Mouse (Mus musculus): ENCODE results near the gene Slc5a2. TPM values are rescaled to one million over a fixed set of nuclear protein-coding genes. Genes with fewer than 3 reads are reported as not detected.

Gene Slc5a2
- polyA plus RNA-seq, 1 experiment from 2014 or later, result 2.1 TPM

DNA sequence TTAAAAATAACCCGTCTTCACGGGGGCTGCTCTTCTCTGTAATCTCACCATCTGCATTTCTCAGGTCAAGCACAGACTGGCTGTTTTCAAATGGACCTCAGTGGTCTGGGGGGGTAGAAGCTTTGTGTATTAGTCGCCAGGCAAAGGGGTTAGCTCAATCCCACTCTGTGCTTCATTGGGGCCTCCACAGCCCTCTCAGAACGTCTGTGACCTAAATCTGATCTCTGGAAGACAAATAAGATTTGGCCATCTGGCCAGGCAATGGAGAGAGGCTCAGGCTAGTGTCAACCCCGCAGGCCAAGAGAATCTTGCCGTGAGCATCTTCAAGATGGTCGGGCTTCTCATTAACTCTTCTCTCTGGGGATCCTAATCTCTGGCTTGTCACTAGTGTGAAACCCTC lies 49.0 kb downstream of the Slc5a2 start:
- H3K27ac ChIP-seq (replicated peaks), result no peak overlapping the region
- H3K4me2 ChIP-seq, result no peak overlapping the region
- WGBS (ENCODE audit: insufficient replicate concordance), result 62% methylated on average over 7 of the region's 7 CpGs
- H3K9me3 ChIP-seq (replicated peaks), result no peaks in the 10 kb centered on the region
- H3K9ac ChIP-seq, result no peak overlapping the region
- ATAC-seq (ENCODE audit: insufficient read depth), result no peak
- peaks cover 20% of the 10 kb centered on the region for H3K4me1 ChIP-seq (replicated peaks)
- H3K27me3 ChIP-seq, result peaks cover 47% of the 10 kb centered on the region
- no peak overlapping the region for H3K4me3 ChIP-seq (replicated peaks)
- no peaks in the 10 kb centered on the region for H3K36me3 ChIP-seq (replicated peaks)

DNA sequence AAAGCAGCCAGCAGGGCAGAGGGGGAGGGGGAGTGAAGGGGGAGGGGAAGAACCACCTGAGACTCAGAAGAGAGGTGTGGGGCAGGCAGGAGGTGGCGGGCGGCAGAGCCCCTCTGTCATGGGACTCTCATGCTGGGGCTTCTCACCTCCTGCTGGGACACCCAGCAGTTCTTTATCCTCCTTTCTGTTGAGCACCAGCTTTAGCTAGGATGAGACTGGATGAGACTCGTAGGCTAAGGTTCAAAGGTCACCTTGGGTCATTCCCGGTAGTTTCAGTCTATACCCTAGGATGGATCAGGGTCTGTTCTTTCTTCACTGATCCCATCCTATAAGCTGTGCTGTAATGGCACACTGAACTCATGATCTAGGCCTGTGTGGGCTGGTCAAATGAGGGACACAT lies 51.6 kb downstream of the Slc5a2 start:
- Histone ChIP-seq H3K36me3 (replicated peaks) (no peaks in the 10 kb centered on the region), H3K27me3 (peaks cover 39% of the 10 kb centered on the region), H3K9me3 (replicated peaks) (no peaks in the 10 kb centered on the region), H3K4me1 (replicated peaks) (peaks cover 7% of the 10 kb centered on the region; the same call in 1 of the 2 replicates), H3K27ac (replicated peaks) (no peak overlapping the region), H3K9ac (no peak overlapping the region), H3K4me3 (replicated peaks) (no peak overlapping the region), H3K4me2 (no peak overlapping the region)
- WGBS (ENCODE audit: insufficient replicate concordance), result 61% methylated on average over 4 of the region's 4 CpGs
- no peak for ATAC-seq (ENCODE audit: insufficient read depth)

DNA sequence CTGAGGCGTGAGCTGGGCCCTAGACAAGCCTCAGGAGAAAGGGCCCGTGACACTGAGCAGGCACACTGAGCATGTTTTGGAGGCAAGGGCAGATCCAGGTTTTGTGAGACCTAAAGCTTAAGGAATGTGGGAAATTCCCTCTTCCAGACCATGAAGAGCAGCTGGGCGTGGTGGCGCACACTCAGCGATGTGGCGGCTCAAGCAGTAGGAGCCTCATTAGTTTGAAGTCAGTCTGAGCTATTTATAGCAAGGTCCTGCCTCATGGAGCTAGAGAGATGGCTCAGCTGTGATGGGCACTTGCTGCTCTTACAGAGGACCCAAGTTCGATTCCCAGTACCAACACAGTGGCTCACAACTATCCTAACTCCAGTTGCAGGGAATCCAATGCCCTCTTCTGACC lies 53.7 kb downstream of the Slc5a2 start:
- no peak for ATAC-seq (ENCODE audit: insufficient read depth)
- no peak overlapping the region for H3K27ac ChIP-seq (replicated peaks)
- WGBS (ENCODE audit: insufficient replicate concordance), result 69% methylated on average over 7 of the region's 7 CpGs

DNA sequence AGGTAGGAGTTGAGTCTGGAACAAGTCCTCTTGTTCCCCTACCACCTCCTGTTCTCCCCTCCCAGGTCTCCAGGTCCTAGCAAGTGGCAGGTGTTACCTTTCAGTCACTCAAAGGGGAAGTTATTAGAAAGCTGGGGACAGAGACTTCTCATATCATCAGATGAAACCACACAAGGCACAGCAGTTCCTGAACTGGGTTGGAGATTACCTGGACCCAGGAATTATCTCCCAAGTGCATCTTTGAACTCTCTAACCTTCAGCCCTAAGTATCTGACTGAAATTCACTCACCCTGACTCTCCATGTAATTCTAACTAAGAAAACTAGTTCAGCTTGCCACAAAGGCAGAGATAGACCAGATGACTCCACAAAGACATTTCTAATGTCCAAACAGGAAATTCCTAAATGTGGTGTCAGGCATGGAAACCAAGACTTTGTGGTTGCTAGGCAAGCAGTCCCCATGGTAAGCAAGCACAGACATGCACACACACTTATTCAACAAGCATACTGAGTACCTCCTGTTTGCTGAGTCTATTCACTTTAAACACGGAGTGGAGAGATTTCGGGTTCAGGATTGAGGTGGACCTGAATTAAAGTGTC lies 54.9 kb downstream of the Slc5a2 start:
- WGBS (ENCODE audit: insufficient replicate concordance), result 58% methylated on average over 2 of the region's 2 CpGs
- Histone ChIP-seq H3K4me3 (replicated peaks) (no peak overlapping the region), H3K4me2 (no peak overlapping the region), H3K27ac (replicated peaks) (no peak overlapping the region), H3K4me1 (replicated peaks) (no peaks in the 10 kb centered on the region), H3K36me3 (replicated peaks) (no peaks in the 10 kb centered on the region), H3K27me3 (peaks cover 21% of the 10 kb centered on the region; the same call in 1 of the 2 replicates), H3K9me3 (replicated peaks) (no peaks in the 10 kb centered on the region), H3K9ac (no peak overlapping the region)
- no peak for ATAC-seq (ENCODE audit: insufficient read depth)

More for the DNA sequence above, 53.7 kb downstream of the Slc5a2 start:
- no peaks in the 10 kb centered on the region for H3K36me3 ChIP-seq (replicated peaks)
- peaks cover 30% of the 10 kb centered on the region; the same call in 1 of the 2 replicates for H3K27me3 ChIP-seq
- H3K9ac ChIP-seq, result no peak overlapping the region
- H3K4me2 ChIP-seq, result no peak overlapping the region
- no peak overlapping the region for H3K4me3 ChIP-seq (replicated peaks)
- no peaks in the 10 kb centered on the region for H3K9me3 ChIP-seq (replicated peaks)
- H3K4me1 ChIP-seq (replicated peaks), result no peaks in the 10 kb centered on the region

DNA sequence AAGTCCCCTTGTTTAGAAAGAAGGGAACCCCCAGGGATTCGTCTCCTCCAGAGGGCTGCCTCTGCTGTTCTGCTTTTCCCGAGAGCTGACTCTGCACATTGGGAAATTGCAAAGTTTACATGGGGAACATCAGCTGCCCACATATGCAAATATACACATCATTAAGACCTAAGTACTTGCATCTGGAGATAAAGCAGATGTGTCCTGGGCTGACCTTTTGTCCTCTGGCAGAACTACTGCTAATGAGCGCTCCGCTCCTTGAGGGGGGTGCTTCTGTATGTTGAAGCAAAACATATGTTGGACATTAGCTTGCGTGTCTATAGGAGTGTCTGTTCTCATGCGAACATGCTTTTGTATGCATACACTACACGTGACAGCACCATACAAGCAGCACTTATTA lies 55.8 kb downstream of the Slc5a2 start:
- no peaks in the 10 kb centered on the region for H3K9me3 ChIP-seq (replicated peaks)
- no peaks in the 10 kb centered on the region for H3K4me1 ChIP-seq (replicated peaks)
- H3K27me3 ChIP-seq, result peaks cover 21% of the 10 kb centered on the region; the same call in 1 of the 2 replicates
- H3K9ac ChIP-seq, result no peak overlapping the region
- no peak overlapping the region for H3K27ac ChIP-seq (replicated peaks)
- H3K4me3 ChIP-seq (replicated peaks), result no peak overlapping the region
- WGBS (ENCODE audit: insufficient replicate concordance), result 64% methylated on average over 7 of the region's 7 CpGs
- H3K4me2 ChIP-seq, result no peak overlapping the region
- no peaks in the 10 kb centered on the region for H3K36me3 ChIP-seq (replicated peaks)
- ATAC-seq (ENCODE audit: insufficient read depth), result no peak

Small RNAs within 50 kb of the gene (microRNA-seq; reads per million reads assigned to microRNA genes)
- 0.76 reads per million for gene Mir3103

Other genes with a start within 250 kb of the Slc5a2 start
- 6.0 TPM in 2 replicates for gene Itgam, start 203.0 kb upstream of the Slc5a2 start, polyA plus RNA-seq (2015; fragmentation: Nextera tagmentation; extraction: Ambion mirVana)
- 0.20 TPM in 1 of 2 replicates, not detected in the other for gene Gm49368, start 203.0 kb upstream of the Slc5a2 start, polyA plus RNA-seq (2015; fragmentation: Nextera tagmentation; extraction: Ambion mirVana)
- gene Itgax, start 136.1 kb upstream of the Slc5a2 start, polyA plus RNA-seq (2015; fragmentation: Nextera tagmentation; extraction: Ambion mirVana), result 0.13 and 0.21 TPM in 2 replicates
- 0.02 and 0.10 TPM in 2 replicates for gene Itgad, start 111.3 kb upstream of the Slc5a2 start, polyA plus RNA-seq (2015; fragmentation: Nextera tagmentation; extraction: Ambion mirVana)
- 3.9 and 6.8 TPM in 2 replicates for gene Cox6a2, start 59.3 kb upstream of the Slc5a2 start, polyA plus RNA-seq (2015; fragmentation: Nextera tagmentation; extraction: Ambion mirVana)
- 6.9 and 9.0 TPM in 2 replicates for gene Armc5, start 28.3 kb upstream of the Slc5a2 start, polyA plus RNA-seq (2015; fragmentation: Nextera tagmentation; extraction: Ambion mirVana)
- 1.9 and 2.4 TPM in 2 replicates for gene 9130023H24Rik, start 27.6 kb upstream of the Slc5a2 start, polyA plus RNA-seq (2015; fragmentation: Nextera tagmentation; extraction: Ambion mirVana)
- 10.9 and 11.7 TPM in 2 replicates for gene Tgfb1i1, start 18.8 kb upstream of the Slc5a2 start, polyA plus RNA-seq (2015; fragmentation: Nextera tagmentation; extraction: Ambion mirVana)
- gene BC017158, start 32.5 kb downstream of the Slc5a2 start, polyA plus RNA-seq (2015; fragmentation: Nextera tagmentation; extraction: Ambion mirVana), result 20.3 and 22.0 TPM in 2 replicates
- 29.0 and 34.5 TPM in 2 replicates for gene Rgs10, start 153.1 kb downstream of the Slc5a2 start, polyA plus RNA-seq (2015; fragmentation: Nextera tagmentation; extraction: Ambion mirVana)
- gene Tial1, start 196.1 kb downstream of the Slc5a2 start, polyA plus RNA-seq (2015; fragmentation: Nextera tagmentation; extraction: Ambion mirVana), result 9.3 and 10.2 TPM in 2 replicates

All from liver, embryonic 15.5 days (tissue).